Mouse (Mus musculus) cerebellum, postnatal 25 days (tissue): ENCODE measurements around the gene Aff1.

Source experiments
- DNase-seq, 2 experiments: peaks; one replicate each; pipeline ENCODE4 v3.0.0; 2021; ENCODE audit warnings: mixed read lengths in 2 of 2

Gene Aff1

DNA sequence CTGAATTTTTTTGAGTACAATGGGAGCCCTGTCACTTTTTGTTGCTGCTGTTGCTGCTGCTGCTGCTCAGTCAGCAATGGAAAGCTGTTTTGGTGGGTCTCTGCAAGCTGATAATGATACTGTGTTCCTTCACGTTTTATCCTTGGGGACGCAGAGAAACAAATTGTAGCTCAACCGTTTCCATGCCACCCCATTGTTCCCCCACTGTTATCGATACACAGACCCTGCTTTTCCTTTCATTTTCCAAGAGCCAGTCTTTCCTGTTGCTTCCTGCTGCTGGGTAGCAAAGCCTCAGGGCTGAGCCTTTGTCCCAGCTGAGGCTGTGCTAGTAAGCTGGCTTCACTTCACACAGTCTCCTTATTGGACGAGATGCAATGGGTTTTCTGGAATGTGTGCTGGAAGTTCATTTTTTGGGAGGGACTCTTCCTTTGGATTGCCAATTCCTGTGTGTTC is 81.0 kb downstream of the Aff1 start:
- no peak for DNase-seq

DNA sequence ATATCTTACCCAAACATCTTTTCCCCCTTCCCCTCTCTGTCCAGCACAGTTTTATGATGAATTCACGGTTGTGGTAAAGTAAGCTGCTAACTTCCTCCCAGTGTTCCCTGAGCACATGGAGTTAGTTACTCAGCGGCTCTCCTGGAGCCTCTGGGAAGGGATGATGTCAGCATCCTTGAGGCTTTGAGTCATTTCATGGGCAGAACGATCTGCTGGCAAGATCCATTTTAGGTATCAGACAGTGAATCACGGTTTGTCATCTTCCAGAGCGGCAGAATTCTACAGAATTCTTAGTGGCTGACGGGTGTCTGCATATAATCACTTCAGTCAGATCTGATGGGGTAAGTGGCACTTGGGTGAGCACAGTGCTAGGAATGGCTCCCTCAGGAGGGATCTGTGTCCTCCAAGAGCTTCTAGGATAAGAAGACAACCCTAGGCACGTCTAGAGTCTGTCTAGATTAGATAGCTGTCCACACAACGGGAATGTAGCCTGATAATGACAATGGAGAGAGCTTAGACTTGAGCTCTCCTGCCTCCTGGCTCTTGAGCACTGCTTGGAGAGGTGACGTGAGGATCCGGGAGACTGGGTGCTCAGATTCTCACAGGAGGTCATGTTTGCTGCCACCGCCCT is 82.6 kb downstream of the Aff1 start:
- DNase-seq = no peak

GRCm38 (mm10) chr5:103775429-103775828 is 83.3 kb downstream of the Aff1 start:
- no peak for DNase-seq

- DNase-seq = no peak
These were observed 84.7 kb downstream of the Aff1 start for GRCm38 (mm10) chr5:103776842-103777241.

- DNase-seq = no peak
These were observed 85.3 kb downstream of the Aff1 start for GRCm38 (mm10) chr5:103777446-103777845.

DNA sequence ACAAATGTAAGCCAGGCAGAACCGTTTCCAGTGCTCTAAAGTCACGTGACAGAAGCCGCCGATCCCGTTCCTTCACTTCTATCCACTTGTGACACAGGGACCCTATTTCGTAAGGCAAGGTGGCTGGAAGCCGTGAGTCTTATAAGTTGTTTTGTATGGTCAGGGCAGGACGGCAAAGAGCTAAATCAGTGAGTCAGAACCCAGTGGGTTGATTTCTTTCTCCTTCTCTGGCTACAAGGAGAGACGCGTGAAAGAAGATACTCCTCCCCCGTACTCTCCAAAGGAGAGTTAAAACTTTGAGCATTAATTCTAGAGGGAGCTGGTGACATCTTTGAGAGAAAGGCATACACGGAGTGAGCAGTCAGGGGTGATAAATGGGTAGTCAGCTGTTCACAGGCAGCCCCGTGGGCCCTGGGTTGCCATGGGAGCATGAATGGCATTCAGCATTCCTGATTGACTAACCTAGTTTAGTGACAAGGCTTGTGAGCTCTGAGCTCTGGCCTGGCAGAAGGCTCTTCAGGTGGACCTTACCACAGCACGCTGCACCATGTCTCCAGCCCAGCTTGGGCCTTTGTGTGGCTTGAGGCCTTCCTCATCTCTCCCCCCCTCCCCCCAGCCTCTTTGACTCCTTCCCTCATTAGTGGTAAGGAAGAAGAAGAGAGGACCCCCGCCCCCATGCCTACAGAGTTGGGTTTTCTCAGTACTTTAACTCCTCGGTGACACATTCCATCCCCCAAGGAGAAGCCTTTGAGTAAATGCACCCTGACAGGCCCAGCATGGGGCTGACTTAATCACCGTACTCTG is 86.3 kb downstream of the Aff1 start:
- DNase-seq = peak; percentile 30 to 40

DNA sequence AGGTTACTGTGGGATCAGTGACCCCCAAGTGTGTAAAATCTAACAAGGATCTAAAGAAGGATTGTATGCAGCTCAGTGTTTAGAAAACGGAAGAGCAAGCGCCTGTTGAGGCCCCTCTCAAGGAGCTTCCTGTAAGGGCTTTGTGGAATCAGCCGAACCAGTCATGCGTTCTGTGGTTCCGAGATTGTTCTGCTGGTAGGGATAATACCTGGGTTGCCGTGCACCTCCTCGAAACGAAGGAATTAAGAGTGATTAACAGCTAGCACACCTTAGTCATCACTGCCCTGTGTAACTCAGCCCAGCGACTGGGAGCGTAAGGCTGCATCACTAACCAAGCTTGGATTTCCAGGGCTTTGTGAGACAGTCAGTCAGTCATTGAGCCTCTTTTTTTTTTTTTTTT is 87.7 kb downstream of the Aff1 start:
- DNase-seq = no peak

- no peak for DNase-seq
These were observed 88.1 kb downstream of the Aff1 start for GRCm38 (mm10) chr5:103780266-103780665.

- DNase-seq = peak; percentile 58 to 79
These were observed 88.7 kb downstream of the Aff1 start for GRCm38 (mm10) chr5:103780836-103781235.

DNA sequence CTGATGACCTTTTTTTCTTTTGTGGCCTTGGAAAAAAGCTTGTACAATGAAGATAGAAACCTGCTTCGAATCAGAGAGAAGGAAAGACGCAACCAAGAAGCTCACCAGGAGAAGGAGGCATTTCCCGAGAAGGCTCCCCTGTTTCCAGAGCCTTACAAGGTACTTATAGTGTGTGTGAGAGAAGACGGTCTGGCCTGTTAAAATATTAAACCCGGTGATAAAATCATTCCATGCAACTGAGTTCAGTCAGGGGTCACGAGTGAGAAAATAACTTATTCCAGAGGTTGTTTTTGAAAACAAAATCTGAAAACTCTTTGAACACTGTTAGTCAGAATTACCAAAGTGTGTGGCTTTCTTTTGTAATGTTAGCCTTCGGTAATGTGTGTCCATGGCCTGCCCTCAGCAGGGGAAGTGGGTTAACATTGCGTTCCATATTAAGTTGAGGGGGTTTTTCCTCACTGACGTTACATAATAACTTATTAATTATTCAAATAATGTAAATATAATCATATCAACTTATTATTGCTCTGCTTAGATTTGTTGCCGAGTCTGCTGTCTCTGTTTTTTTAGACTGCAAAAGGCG is 91.0 kb downstream of the Aff1 start:
- DNase-seq = no peak

GRCm38 (mm10) chr5:103786096-103786495 is 93.9 kb downstream of the Aff1 start:
- DNase-seq = no peak

DNA sequence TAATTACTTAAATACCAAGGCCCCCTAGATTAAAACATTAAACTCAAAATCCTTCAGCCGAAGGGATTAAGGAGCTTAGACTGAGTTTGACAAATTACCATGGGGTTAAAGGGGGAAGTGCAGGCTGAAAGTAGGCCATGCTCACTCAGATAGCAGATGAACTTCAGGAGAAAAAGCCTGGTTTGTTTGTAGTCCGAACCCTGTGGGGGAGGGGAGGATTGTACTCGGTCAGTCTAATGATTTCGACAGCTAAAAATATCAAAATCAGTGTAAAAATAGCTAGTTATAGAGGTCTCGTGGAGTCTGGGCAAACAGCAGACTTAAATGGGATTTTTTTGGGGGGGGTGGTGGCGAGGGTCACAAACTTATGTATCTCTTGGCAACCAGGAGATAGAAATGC is 96.3 kb downstream of the Aff1 start:
- DNase-seq = peak; percentile 28 to 43

- DNase-seq = peak; percentile 54 to 55
These were observed 96.8 kb downstream of the Aff1 start for GRCm38 (mm10) chr5:103788976-103789375.

- DNase-seq = peak; percentile 89 to 90
These were observed 97.5 kb downstream of the Aff1 start for GRCm38 (mm10) chr5:103789619-103790116.

DNA sequence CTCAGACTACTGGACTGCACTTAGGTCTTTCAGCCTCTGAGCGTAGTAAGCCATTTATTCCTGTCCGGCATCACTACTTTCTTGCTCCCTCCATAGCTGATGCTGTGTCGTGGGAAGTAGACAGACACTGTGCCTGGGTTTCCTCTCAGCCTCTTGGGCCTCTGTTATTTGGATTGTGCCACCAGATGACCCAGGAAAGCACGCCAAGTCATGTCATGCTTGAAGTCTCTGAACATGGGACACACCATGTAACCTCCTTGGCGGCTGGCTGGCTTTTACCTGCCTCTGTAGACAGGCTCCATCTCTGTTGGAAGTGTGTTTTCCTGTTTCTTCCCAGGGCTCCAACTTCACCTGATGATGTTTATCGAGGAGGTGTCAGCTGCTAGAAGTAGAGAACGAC is 99.6 kb downstream of the Aff1 start:
- DNase-seq = peak; percentile 27 to 35

DNA sequence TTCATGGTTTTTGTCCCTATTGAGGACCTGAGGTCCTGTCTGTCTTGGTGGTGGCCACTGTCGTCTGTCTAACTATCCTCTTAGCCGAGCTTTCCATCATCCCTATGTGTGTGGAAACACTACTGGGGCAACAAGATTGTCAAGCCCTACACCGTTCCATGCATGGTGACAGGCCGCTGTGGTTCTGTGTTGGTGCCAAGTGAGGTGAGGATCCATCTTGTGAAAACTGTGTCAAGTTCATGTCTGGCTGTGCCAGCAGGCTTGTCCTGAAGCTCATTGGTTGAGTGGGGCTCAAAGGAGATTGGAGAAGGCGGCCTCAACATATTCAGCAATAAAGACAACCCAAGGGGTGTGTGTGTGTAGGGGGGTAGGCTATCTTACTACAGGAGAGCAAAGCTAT is 102.9 kb downstream of the Aff1 start:
- DNase-seq = no peak

DNA sequence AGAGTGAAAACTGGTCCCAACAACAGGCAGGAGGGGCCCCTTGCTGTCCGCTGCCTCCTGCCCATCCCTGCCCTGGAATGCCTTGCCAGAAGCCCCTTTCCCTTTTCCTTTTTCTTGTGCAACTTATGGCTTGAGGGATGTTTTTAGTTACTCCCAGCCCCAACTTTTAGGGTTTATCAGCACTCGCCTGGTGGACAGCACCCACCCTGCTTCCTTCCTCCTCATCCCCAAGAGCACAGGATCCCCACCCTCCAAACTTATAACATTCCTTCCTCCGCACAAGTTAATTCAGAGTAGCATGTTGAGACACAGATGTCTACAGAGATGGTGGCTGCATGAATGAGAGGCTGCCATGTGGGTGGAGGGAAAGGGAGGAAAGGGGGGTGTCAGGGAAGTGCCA is 103.9 kb downstream of the Aff1 start:
- no peak for DNase-seq

GRCm38 (mm10) chr5:103797774-103798173 is 105.6 kb downstream of the Aff1 start:
- no peak for DNase-seq

DNA sequence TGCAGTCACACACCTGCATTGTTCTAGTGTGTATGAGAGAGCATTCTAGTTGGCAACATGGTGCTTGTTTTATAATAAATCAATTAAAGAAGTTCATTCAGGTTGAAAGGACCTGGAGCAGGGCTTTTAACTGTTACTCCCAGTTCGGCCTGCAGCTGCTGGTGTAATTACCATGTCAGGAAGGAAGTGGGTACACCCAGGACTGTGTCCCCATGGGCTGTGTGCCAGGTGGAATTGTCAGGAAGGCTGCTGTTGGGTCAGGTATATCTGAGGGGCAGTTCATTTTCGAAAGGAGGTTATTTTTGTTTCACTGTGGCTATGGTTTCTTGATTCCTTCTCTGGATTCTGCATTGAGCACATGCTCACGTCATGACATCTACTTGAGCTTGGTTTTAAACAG is 107.3 kb downstream of the Aff1 start:
- no peak for DNase-seq

DNA sequence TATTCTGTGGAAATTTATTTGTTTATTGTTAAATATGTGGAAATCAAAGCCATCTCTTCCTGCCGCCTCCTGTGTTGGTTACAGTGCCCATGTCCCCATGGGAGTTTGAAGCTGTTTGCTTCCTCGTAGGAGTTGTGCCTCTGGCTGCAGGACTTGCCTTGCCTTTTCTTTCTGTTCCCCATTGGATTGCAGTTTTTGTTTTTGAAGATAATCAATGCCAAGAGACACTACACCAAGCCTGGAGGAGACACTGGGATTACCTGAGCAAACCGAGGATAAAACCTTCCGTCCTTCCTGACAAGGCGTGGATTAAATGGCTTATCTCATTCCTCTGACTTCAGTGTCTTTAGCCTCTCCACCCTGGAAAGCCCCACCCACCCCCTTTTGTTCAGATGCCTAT is 107.8 kb downstream of the Aff1 start:
- no peak for DNase-seq

DNA sequence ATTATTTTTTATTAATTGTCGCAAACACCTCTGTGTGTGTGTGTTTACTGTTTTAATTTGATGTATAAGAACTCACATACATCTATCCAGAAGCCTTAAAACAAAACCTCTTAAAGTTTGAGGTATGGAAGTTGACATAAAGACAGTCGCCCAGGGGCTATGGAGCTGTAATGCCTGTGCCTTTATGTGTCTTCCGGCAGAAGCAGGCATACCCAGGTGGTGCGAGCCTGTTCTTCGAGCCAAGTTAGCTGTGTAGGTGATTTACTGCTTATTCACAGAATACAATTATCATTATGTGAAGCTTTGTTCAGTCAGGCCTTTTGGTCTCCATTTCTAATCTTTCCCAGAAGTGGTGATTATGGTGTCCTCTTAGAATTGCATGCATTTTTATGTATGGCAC is 111.2 kb downstream of the Aff1 start:
- no peak for DNase-seq

GRCm38 (mm10) chr5:103803927-103804590 is 111.9 kb downstream of the Aff1 start:
- DNase-seq = peak; percentile 66 to 78

DNA sequence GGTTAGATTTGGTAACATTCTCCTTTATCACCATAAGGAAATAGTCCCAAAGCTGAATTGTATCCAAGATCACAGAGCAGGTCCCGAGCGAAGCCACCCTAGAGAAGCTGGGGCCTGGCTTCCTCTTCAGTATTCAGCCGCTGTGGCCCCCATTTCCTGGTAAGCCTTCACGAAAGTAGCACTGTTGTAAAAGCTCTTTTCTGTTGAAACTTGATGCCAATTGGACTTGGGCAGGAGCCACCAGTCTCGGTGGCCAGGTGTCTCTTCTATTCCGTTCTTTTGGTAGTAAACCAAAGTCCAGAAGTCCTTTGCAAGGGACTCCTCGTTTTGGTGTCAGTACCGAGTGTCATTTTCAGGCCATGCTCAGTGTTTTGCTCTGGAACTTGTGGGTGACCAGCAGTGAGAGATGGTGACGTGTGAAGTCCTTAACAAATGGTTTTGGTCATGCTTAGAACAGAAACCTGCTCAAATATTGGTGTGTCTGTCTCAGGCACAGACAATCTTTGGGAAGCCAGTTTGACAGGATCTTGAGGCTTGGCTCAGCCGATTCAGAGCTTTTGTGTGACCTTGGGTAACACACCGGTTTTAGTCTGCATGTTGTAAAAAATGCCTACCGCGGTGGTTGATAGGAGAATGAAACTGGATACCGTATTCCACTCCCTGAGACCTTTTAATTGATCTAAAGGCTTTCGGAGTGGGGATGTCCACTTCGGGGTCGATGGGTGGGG is 114.8 kb downstream of the Aff1 start:
- no peak for DNase-seq
